Mouse (Mus musculus): ENCODE data around the gene Ocln.

DNA sequence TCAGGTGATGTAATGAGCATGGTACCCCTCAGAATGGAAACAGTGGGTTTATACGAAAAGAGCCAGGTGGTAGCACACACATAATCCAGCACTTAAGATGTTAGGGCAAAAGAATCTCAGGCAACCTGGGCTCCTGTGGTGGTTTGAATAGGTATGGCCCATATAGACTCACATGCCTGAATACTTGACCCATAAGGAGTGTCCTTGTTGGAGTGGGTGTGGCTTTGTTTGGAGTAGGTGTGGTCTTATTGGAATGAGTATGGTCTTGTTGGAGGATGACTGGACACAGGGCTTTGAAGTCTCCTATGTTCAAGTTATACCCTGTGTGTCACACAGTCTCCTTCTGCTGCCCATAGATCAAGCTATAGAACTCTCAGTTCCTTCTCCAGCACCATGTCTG lies 15.8 kb upstream of the Ocln start:
- TF ChIP-seq CTCF (conservative IDR thresholded peaks at IDR 0.05 in 1 of 2, IDR thresholded peaks at IDR 0.05 in 1 of 2; ENCODE audit: low read depth in 2 of 2, low read length in 2 of 2), result no peak
- no peak for TF ChIP-seq E2F4 (IDR thresholded peaks at IDR 0.05; ENCODE audit: insufficient replicate concordance, low read depth, low read length)
